Mouse (Mus musculus): ENCODE measurements around the gene Ccnc. TPM values are rescaled to one million over a fixed set of nuclear protein-coding genes. Genes with fewer than 3 reads are reported as not detected.

The Ccnc gene
- total and polyA plus RNA-seq, 2 experiments = 4.4 to 19.0 TPM

- 80% methylated on average over 5 of the region's 5 CpGs for WGBS
- TF ChIP-seq CTCF (IDR thresholded peaks at IDR 0.05; ENCODE audit: low read depth, low read length) (no peak), POLR2A (IDR thresholded peaks at IDR 0.05; ENCODE audit: extremely low read depth, insufficient read depth, low read length) (no peak)
- H3K9ac ChIP-seq (ENCODE audit: low read depth, low read length) = no peak overlapping the region
- no peak overlapping the region for H3K4me3 ChIP-seq (ENCODE audit: insufficient read depth, low read depth, low read length)
- H3K4me1 ChIP-seq (ENCODE audit: control insufficient read depth, insufficient read depth, low read length) = no peaks in the 10 kb centered on the region
- peaks cover 15% of the 10 kb centered on the region for H3K36me3 ChIP-seq (ENCODE audit: control insufficient read depth, insufficient read depth, low read length)
- no peaks in the 10 kb centered on the region for H3K79me2 ChIP-seq (ENCODE audit: control insufficient read depth, insufficient read depth, low read length)
- no peak overlapping the region for H3K27ac ChIP-seq (replicated peaks; ENCODE audit: insufficient read depth, low read depth, low read length)
- DNase-seq (ENCODE audit: extremely low read depth, low read depth, low spot score) = no peak
- H3K27me3 ChIP-seq (ENCODE audit: control insufficient read depth, insufficient read depth, low read length) = no peaks in the 10 kb centered on the region
These were observed 18.2 kb downstream of the Ccnc start for GRCm38 (mm10) chr4:21745723-21746122.

DNA sequence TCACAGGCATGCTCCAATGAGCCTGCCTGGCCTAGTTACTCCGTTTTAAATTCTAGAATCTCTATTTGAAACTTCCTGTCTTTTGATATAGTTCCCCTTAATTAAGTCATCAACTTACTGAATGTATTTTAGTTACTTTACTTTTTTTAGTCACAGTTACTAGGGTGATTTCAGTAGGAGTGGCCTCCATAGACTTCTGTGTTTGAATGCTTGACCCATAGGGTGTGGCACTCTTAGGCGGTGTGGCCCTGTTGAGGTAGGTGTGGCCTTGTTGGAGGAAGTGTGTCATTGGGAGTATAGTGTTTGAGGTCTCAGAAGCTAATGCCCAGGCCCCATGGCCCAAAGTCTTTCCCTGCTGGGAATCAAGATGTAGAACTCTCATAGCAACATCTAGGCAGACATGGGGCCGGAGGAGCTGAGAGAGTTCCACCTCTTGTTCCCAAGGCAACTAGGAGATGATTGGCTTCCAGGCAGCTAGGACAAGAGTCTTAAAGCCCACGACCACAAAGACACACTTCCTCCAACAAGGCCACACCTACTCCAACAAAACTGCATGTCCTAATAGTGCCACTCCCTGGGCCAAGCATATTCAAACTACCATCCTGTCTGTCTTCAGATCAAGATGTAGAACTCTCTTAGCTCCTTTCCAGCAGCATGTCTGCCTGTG lies 27.8 kb downstream of the Ccnc start:
- Histone ChIP-seq H3K36me3 (ENCODE audit: control insufficient read depth, insufficient read depth, low read length) (peaks cover 18% of the 10 kb centered on the region), H3K4me1 (ENCODE audit: control insufficient read depth, insufficient read depth, low read length) (no peaks in the 10 kb centered on the region), H3K4me3 (ENCODE audit: insufficient read depth, low read depth, low read length) (no peak overlapping the region), H3K27ac (replicated peaks; ENCODE audit: insufficient read depth, low read depth, low read length) (no peak overlapping the region), H3K9ac (ENCODE audit: low read depth, low read length) (no peak overlapping the region), H3K27me3 (ENCODE audit: control insufficient read depth, insufficient read depth, low read length) (no peaks in the 10 kb centered on the region), H3K79me2 (ENCODE audit: control insufficient read depth, insufficient read depth, low read length) (no peaks in the 10 kb centered on the region)
- WGBS = 79% methylated on average over 4 of the region's 4 CpGs
- TF ChIP-seq CTCF (IDR thresholded peaks at IDR 0.05; ENCODE audit: low read depth, low read length) (no peak), POLR2A (IDR thresholded peaks at IDR 0.05; ENCODE audit: extremely low read depth, insufficient read depth, low read length) (no peak)
- no peak for DNase-seq (ENCODE audit: extremely low read depth, low read depth, low spot score)

- no peak overlapping the region for H3K9ac ChIP-seq (ENCODE audit: low read depth, low read length)
- H3K36me3 ChIP-seq (ENCODE audit: control insufficient read depth, insufficient read depth, low read length) = peaks cover 16% of the 10 kb centered on the region
- no peaks in the 10 kb centered on the region for H3K4me1 ChIP-seq (ENCODE audit: control insufficient read depth, insufficient read depth, low read length)
- H3K27me3 ChIP-seq (ENCODE audit: control insufficient read depth, insufficient read depth, low read length) = no peaks in the 10 kb centered on the region
- DNase-seq (ENCODE audit: extremely low read depth, low read depth, low spot score) = no peak
- WGBS = 79% methylated on average over 1 of the region's 1 CpGs
- H3K27ac ChIP-seq (replicated peaks; ENCODE audit: insufficient read depth, low read depth, low read length) = no peak overlapping the region
- no peak for TF ChIP-seq POLR2A (IDR thresholded peaks at IDR 0.05; ENCODE audit: extremely low read depth, insufficient read depth, low read length)
- TF ChIP-seq CTCF (IDR thresholded peaks at IDR 0.05; ENCODE audit: low read depth, low read length) = peak; percentile 8; the same call in 1 of the 2 replicates
- no peaks in the 10 kb centered on the region for H3K79me2 ChIP-seq (ENCODE audit: control insufficient read depth, insufficient read depth, low read length)
- H3K4me3 ChIP-seq (ENCODE audit: insufficient read depth, low read depth, low read length) = no peak overlapping the region
These were observed 31.4 kb downstream of the Ccnc start for GRCm38 (mm10) chr4:21758860-21759259.

DNA sequence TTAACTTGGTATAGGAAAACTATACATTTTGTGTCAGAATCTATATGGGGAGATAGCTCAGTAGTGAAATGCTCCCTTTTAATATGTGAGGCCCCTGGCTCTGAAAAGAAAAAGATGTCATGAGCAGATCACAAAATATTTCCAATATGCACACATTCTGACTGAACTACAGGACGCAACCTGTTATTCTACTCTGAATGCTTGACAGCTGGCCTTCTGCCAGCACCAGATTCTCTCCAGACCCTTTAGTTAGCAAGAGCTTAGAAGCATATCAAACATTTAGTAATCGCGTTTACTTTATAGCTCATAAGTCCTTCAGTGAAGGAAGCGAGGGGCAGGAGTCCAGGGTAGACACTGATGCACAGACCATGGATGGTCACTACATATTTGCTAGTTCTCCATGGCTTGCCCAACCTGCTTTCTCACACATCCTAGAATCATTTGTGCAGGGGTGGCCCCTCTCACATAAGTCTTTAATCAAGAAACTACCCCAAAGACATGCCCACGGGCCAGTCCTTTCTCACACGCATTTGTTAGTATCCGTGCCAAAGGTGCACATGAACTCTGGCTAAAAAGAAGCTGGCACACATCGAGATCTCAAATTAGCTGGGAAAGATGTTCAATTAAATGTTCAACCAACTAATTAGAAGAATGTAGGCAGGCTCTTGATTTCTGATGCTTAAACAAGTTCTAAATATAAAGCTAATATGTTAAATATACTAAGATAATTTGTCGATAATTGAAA lies 34.1 kb downstream of the Ccnc start:
- TF ChIP-seq POLR2A (IDR thresholded peaks at IDR 0.05; ENCODE audit: extremely low read depth, insufficient read depth, low read length) (no peak), CTCF (IDR thresholded peaks at IDR 0.05; ENCODE audit: low read depth, low read length) (no peak)

GRCm38 (mm10) chr4:21763827-21764226 lies 36.3 kb downstream of the Ccnc start:
- no peak for DNase-seq (ENCODE audit: extremely low read depth, low read depth, low spot score)
- Histone ChIP-seq H3K9ac (ENCODE audit: low read depth, low read length) (no peak overlapping the region), H3K27me3 (ENCODE audit: control insufficient read depth, insufficient read depth, low read length) (no peaks in the 10 kb centered on the region), H3K4me3 (ENCODE audit: insufficient read depth, low read depth, low read length) (no peak overlapping the region), H3K79me2 (ENCODE audit: control insufficient read depth, insufficient read depth, low read length) (no peaks in the 10 kb centered on the region), H3K4me1 (ENCODE audit: control insufficient read depth, insufficient read depth, low read length) (peaks cover 3% of the 10 kb centered on the region; the same call in 1 of the 2 replicates), H3K36me3 (ENCODE audit: control insufficient read depth, insufficient read depth, low read length) (peaks cover 8% of the 10 kb centered on the region), H3K27ac (replicated peaks; ENCODE audit: insufficient read depth, low read depth, low read length) (no peak overlapping the region)
- 75% methylated on average over 4 of the region's 4 CpGs for WGBS
- TF ChIP-seq CTCF (IDR thresholded peaks at IDR 0.05; ENCODE audit: low read depth, low read length) = no peak

More for the DNA sequence above, 34.1 kb downstream of the Ccnc start:
- WGBS = 89% methylated on average over 9 of the region's 9 CpGs
- no peak overlapping the region for H3K27ac ChIP-seq (replicated peaks; ENCODE audit: insufficient read depth, low read depth, low read length)
- DNase-seq (ENCODE audit: extremely low read depth, low read depth, low spot score) = no peak
- peaks cover 3% of the 10 kb centered on the region; the same call in 1 of the 2 replicates for H3K4me1 ChIP-seq (ENCODE audit: control insufficient read depth, insufficient read depth, low read length)
- no peaks in the 10 kb centered on the region for H3K27me3 ChIP-seq (ENCODE audit: control insufficient read depth, insufficient read depth, low read length)
- no peaks in the 10 kb centered on the region for H3K79me2 ChIP-seq (ENCODE audit: control insufficient read depth, insufficient read depth, low read length)
- H3K36me3 ChIP-seq (ENCODE audit: control insufficient read depth, insufficient read depth, low read length) = peaks cover 16% of the 10 kb centered on the region
- no peak overlapping the region for H3K9ac ChIP-seq (ENCODE audit: low read depth, low read length)
- H3K4me3 ChIP-seq (ENCODE audit: insufficient read depth, low read depth, low read length) = no peak overlapping the region

Data from liver, adult 2 months (tissue).